Mouse (Mus musculus) heart, embryonic 14.5 days (tissue): Measurements from ENCODE around the gene Cops7b. TPM values are rescaled to one million over a fixed set of nuclear protein-coding genes. Genes with fewer than 3 reads are reported as not detected.

Source experiments
- ATAC-seq: fragments of 200-750 bp; cut with Nextera tagmentation; 2 replicates; pipeline ENCODE4 v1.8.0; 2017; ENCODE audit warnings: low read depth, moderate TSS enrichment; ENCODE audit not compliant: insufficient number of reproducible peaks, insufficient read depth, low FRiP score
- H3K27ac ChIP-seq, 2 experiments: fragments of 200-500 bp in 1 of 2; fragments of 300-500 bp in 1 of 2; sonication (generic) in 1 of 2; replicated peaks in 1 of 2; 2 replicates each; pipeline ENCODE4 v1.5.1; 2012 to 2014; ENCODE audit warnings: low read depth in 2 of 2, low read length in 2 of 2, control low read depth in 1 of 2, mild to moderate bottlenecking in 1 of 2, mixed read lengths in 1 of 2; ENCODE audit not compliant: control insufficient read depth in 1 of 2, insufficient read depth in 1 of 2
- H3K27me3 ChIP-seq: fragments of 300-500 bp; sonication (generic); 2 replicates; pipeline ENCODE4 v1.6.1; 2014; ENCODE audit warnings: mild to moderate bottlenecking, low read length, control low read depth; ENCODE audit not compliant: control insufficient read depth, insufficient read depth
- H3K36me3 ChIP-seq: fragments of 300-500 bp; sonication (generic); 2 replicates; pipeline ENCODE4 v1.6.1; 2014; ENCODE audit warnings: mild to moderate bottlenecking, control low read depth, low read length, mixed read lengths; ENCODE audit not compliant: control insufficient read depth, insufficient read depth
- H3K4me1 ChIP-seq, 2 experiments: fragments of 200-500 bp in 1 of 2; fragments of 300-500 bp in 1 of 2; sonication (generic) in 1 of 2; 2 replicates each; pipeline ENCODE4 v1.6.1; 2012 to 2014; ENCODE audit warnings: low read length in 2 of 2, control low read depth in 1 of 2, mixed read lengths in 1 of 2; ENCODE audit not compliant: control insufficient read depth in 2 of 2, insufficient read depth in 2 of 2
- H3K4me2 ChIP-seq: fragments of 300-500 bp; sonication (generic); 2 replicates; pipeline ENCODE4 v1.6.1; 2014; ENCODE audit warnings: mild to moderate bottlenecking, low read length
- H3K4me3 ChIP-seq, 2 experiments: fragments of 200-500 bp in 1 of 2; fragments of 300-500 bp in 1 of 2; sonication (generic) in 1 of 2; 2 replicates each; pipeline ENCODE4 v1.5.1; 2012 to 2014; ENCODE audit warnings: low read length in 2 of 2, mild to moderate bottlenecking in 2 of 2, control low read depth in 1 of 2, low read depth in 1 of 2, moderate library complexity in 1 of 2; ENCODE audit not compliant: control insufficient read depth in 1 of 2, insufficient read depth in 1 of 2
- H3K9ac ChIP-seq: fragments of 300-500 bp; sonication (generic); 2 replicates; pipeline ENCODE4 v1.6.1; 2014; ENCODE audit warnings: mild to moderate bottlenecking, low read length
- H3K9me3 ChIP-seq: fragments of 300-500 bp; sonication (generic); 2 replicates; pipeline ENCODE4 v1.6.1; 2016; ENCODE audit warnings: low read length, control low read depth; ENCODE audit not compliant: control insufficient read depth
- WGBS: fragments of 180-500 bp; shearing (Covaris S2); extraction: QIAGEN DNeasy Blood & Tissue Kit; methylation state at CpG from one replicate; pipeline ENCODE4 v1.1.7; 2014; 5-methylcytosine and 5-hydroxymethylcytosine counted together
- polyA plus RNA-seq: library from polyadenylated mRNA; unstranded; fragments of >200 nt; fragmentation: Nextera tagmentation; extraction: Ambion mirVana; gene quantifications from 2 replicates; pipeline ENCODE4 v1.2.1, GENCODE M21; 2014

Cops7b gene
- polyA plus RNA-seq, 1 experiment from 2014 or later = 20.7 TPM

DNA sequence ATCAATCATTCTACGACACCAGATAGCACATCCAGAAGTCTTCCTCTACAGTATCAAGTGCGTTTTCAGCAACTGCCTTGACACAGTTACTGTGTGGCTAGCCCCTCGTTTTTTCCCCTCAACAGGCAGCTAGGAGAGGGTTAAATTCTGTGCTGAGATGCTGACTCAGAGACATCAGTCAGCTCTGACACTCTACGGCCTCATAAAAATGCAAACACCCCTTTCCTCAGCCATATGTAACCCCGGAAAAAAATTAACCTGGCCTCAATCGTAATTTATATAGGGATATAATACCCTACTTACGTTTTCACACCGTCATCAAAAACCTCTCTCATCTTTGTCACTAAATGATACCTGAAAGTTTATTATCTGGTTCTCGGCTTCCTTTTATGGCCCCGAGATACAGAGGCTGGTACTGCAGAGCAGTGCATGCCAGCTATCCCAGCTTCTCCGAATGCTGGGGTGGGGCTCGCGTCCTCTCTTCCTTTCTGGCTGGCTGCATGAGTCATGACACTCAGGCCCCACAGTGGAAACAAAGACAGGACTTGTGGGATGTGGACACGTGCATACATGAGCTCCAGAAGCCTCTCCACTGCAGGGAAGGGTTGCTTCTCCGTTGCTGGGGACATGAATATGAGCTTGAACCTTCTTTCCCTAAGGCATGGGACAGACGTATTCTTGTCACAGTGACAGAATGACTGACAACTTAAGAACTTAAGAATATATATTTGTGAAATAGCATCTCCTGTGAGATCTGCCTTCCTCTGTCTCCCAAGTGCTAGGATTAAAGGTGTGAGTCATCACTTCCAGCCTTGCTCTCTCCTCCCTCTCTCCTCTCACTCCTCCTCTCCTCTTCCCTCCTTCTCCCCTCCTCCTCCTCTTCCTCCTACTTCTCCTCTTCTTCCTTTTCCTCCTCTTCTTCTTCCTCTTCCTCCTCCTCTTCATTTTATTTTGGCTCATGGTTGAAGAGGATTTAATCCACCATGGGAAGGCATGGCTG is 40.6 kb downstream of the Cops7b start:
- H3K9me3 ChIP-seq = no peaks in the 10 kb centered on the region
- no peak overlapping the region for H3K27ac ChIP-seq
- H3K36me3 ChIP-seq = no peaks in the 10 kb centered on the region
- H3K4me1 ChIP-seq = no peaks in the 10 kb centered on the region
- no peak overlapping the region for H3K9ac ChIP-seq
- no peak for ATAC-seq
- H3K4me2 ChIP-seq = 0 out of 2 replicates have a peak overlapping the region, but pooled peaks have one; percentile 9
- no peaks in the 10 kb centered on the region for H3K27me3 ChIP-seq
- WGBS = 44% methylated on average over 16 of the region's 16 CpGs
- no peak overlapping the region for H3K4me3 ChIP-seq

DNA sequence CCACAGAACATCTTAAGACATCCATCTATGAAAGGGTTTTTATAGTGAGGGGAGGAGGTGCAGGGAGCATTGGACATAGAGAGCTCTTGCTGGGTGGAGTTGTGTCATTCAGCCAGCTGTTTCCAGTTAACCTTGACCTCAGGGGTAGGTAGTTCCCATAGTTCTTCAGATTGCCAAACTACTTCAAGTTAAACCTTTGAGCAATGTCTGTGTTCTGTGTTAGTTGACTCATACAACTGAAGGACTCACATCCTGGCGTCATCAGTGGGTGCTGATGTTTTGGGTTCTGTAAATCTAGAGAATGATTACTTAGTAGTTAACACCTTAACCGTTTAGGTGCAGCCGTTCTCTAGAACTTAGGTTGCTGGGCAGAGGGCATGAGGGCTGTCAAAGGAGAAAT is 45.6 kb downstream of the Cops7b start:
- 80% methylated on average over 3 of the region's 3 CpGs for WGBS
- Histone ChIP-seq H3K36me3 (no peaks in the 10 kb centered on the region), H3K4me3 (no peak overlapping the region), H3K4me2 (no peak overlapping the region), H3K9me3 (no peaks in the 10 kb centered on the region), H3K9ac (no peak overlapping the region), H3K27ac (no peak overlapping the region), H3K4me1 (no peaks in the 10 kb centered on the region), H3K27me3 (no peaks in the 10 kb centered on the region)
- no peak for ATAC-seq

DNA sequence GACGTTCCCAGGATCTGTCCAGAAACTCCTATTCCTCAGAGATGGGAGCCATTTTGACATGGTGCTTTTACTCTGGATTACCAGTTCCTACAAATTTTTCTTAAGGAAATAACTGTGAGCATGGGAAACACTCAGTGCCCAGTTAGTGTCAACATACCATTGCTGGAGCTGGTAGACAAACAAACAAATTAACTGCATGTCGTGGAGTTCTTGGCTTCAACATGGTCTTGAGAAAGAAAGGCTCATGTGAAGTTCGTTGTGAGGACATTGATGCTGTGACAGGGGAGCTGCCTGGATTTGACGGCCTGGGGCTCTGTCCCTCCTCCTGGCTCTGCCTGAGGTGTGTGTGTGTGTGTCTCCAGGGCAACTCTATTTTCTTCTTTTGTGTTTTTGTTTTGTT is 47.2 kb downstream of the Cops7b start:
- H3K4me3 ChIP-seq = no peak overlapping the region
- ATAC-seq = no peak
- no peak overlapping the region for H3K4me2 ChIP-seq
- H3K27ac ChIP-seq = no peak overlapping the region
- H3K4me1 ChIP-seq = no peaks in the 10 kb centered on the region
- H3K9me3 ChIP-seq = no peaks in the 10 kb centered on the region
- 44% methylated on average over 4 of the region's 4 CpGs for WGBS
- no peaks in the 10 kb centered on the region for H3K27me3 ChIP-seq
- H3K9ac ChIP-seq = no peak overlapping the region
- H3K36me3 ChIP-seq = no peaks in the 10 kb centered on the region

DNA sequence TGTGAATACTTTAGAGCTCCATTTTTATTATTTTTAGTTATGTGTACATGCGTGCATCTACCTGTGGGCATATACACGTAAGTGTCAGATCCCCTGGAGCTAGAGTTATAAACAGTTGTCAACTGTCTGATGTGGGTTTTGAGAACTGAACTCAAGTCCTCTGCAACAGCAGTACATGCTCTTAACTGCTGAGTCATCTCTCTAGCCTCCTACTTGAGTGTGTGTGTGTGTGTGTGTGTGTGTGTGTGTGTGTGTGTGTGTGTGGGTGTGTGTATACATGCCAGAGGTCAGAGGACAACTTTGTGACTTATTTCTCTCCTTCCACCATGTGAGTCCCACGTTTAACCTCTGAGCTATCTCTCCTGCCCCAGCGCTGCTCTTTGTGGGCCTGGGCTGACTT is 47.8 kb downstream of the Cops7b start:
- no peak for ATAC-seq
- no peak overlapping the region for H3K9ac ChIP-seq
- no peaks in the 10 kb centered on the region for H3K27me3 ChIP-seq
- H3K4me1 ChIP-seq = no peaks in the 10 kb centered on the region
- 65% methylated on average over 4 of the region's 4 CpGs for WGBS
- no peaks in the 10 kb centered on the region for H3K36me3 ChIP-seq
- no peak overlapping the region for H3K4me2 ChIP-seq
- H3K4me3 ChIP-seq = no peak overlapping the region
- no peaks in the 10 kb centered on the region for H3K9me3 ChIP-seq
- H3K27ac ChIP-seq = no peak overlapping the region

DNA sequence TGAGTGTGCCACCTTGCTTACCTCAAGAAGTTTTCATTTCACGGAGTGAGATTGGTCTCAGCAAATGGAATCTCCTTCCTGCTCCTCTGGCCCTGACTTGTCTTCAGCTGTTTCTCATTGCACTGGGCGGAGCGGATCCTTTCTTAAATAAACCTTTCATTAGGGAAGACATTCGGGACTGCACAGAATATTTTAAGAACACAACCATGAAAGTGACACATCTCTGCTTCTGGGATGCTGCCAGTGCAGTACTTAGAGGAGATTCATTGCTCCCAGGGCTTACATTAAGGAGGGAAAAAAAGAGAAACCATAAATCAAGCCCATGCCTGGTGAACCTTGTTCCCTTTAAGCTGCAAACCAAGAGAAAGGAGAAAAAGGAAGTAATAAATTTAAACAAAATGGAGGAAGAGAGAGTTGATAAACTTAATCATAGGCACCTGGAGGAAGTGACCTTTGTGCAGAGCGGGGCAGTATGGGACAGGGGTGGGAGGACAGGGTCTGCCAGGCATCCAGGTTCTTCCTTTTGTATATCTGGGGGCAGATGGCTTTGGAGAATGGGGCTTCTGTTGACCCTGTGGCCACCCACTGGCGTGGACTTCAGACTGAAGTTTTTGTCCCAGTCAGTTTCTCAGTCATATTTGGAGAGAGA is 50.2 kb downstream of the Cops7b start:
- Histone ChIP-seq H3K27me3 (no peaks in the 10 kb centered on the region), H3K4me2 (no peak overlapping the region), H3K27ac (no peak overlapping the region), H3K36me3 (no peaks in the 10 kb centered on the region), H3K4me1 (no peaks in the 10 kb centered on the region), H3K9me3 (no peaks in the 10 kb centered on the region), H3K4me3 (no peak overlapping the region), H3K9ac (no peak overlapping the region)
- 73% methylated on average over 6 of the region's 6 CpGs for WGBS
- ATAC-seq = no peak

DNA sequence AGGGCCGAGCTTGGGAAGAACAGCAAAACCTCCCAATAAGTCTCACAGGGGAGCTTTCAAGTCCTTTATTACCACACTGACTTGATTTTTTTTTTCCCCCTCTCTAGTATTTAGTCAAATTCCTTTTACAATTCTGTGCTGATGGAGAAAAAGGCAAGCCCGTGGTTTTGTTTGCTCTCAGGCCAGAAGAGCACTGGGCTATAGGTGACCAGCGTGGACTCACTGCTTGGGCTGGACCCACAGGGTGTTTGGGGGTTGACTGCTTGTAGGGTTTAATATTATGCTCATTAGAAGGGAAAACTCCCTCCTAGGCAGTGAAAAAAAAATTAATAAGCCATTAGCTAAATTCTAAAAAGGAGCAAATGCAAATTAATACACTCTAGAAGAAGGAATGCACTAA is 50.7 kb downstream of the Cops7b start:
- ATAC-seq = no peak
- H3K4me1 ChIP-seq = no peaks in the 10 kb centered on the region
- 71% methylated on average over 3 of the region's 3 CpGs for WGBS
- no peak overlapping the region for H3K4me2 ChIP-seq
- no peaks in the 10 kb centered on the region for H3K36me3 ChIP-seq
- H3K27ac ChIP-seq = no peak overlapping the region
- no peak overlapping the region for H3K9ac ChIP-seq
- H3K27me3 ChIP-seq = no peaks in the 10 kb centered on the region
- no peaks in the 10 kb centered on the region for H3K9me3 ChIP-seq
- H3K4me3 ChIP-seq = no peak overlapping the region

DNA sequence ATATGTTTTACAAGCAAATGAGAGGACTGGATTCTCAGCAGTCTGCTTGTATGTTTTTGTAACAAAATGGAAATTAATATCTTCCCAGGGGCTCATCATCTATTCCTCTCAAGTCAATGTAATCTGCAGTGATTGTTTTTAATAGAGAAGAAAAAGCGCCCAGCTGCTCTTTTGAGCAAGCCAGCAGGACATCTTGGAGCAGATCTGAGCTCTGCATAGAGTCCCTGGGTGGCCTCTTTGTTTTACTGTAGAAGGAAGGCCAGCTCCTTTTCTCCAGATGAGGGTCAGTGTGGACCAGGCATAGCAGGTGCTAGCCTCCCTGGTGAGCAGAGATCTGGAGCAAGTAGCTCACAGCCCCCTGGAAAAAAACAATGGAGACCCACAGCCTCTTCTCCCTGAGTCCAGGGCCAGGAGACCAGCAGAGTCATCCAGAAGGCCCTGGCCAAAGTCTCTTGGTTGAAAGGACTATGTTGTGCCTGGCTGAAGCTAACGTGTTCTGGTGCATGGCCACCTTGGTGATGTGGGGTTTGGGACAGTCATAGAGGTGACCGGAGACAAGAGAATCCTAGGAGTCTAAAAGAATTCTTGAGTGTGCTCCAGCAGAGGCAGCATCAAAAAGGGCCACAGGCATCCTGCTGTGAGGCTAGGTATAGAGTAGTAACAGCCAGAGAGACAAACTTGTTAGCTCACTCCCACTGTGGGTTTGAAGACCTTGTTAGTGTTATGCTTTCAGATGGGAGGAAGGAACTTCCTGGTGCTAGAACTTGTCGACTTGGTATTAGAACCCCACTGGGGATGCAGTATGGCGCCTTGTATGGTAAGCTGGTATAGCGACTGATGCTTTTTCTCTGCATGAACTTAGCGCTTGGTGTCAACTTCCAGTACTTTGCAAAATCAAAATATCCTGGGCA is 51.4 kb downstream of the Cops7b start:
- H3K27me3 ChIP-seq = no peaks in the 10 kb centered on the region
- no peak for ATAC-seq
- no peaks in the 10 kb centered on the region for H3K36me3 ChIP-seq
- no peaks in the 10 kb centered on the region for H3K4me1 ChIP-seq
- no peak overlapping the region for H3K27ac ChIP-seq
- WGBS = 60% methylated on average over 7 of the region's 7 CpGs
- H3K4me3 ChIP-seq = no peak overlapping the region
- H3K9ac ChIP-seq = no peak overlapping the region
- peak overlapping the region; percentile 48 for H3K4me2 ChIP-seq
- H3K9me3 ChIP-seq = no peaks in the 10 kb centered on the region
